Mouse (Mus musculus) midbrain, embryonic 15.5 days (tissue): ENCODE measurements around the gene Chrnb2. TPM values are rescaled to one million over a fixed set of nuclear protein-coding genes. Genes with fewer than 3 reads are reported as not detected.
"Not testable (repeated sequence)": the region's sequence is repeated elsewhere in the genome, so short reads cannot be mapped to it uniquely, and the experiment has no call there.

Source experiments
- ATAC-seq: fragments of 200-750 bp; cut with Nextera tagmentation; replicated peaks from 2 replicates; pipeline ENCODE4 v1.8.0; 2017; ENCODE audit warnings: moderate TSS enrichment
- H3K27ac ChIP-seq: fragments of 300-500 bp; sonication (generic); 2 replicates; pipeline ENCODE4 v1.5.1; 2015; ENCODE audit warnings: mild to moderate bottlenecking, inconsistent platforms
- H3K27me3 ChIP-seq: fragments of 300-500 bp; sonication (generic); replicated peaks from 2 replicates; pipeline ENCODE4 v1.6.1; 2015; ENCODE audit warnings: inconsistent platforms
- H3K36me3 ChIP-seq: fragments of 300-500 bp; sonication (generic); replicated peaks from 2 replicates; pipeline ENCODE4 v1.6.1; 2015; ENCODE audit warnings: inconsistent platforms
- H3K4me1 ChIP-seq: fragments of 300-500 bp; sonication (generic); 2 replicates; pipeline ENCODE4 v1.6.1; 2015; ENCODE audit warnings: inconsistent platforms
- H3K4me2 ChIP-seq: fragments of 300-500 bp; sonication (generic); 2 replicates; pipeline ENCODE4 v1.6.1; 2015; ENCODE audit warnings: inconsistent platforms, mild to moderate bottlenecking, moderate library complexity
- H3K4me3 ChIP-seq: fragments of 300-500 bp; sonication (generic); 2 replicates; pipeline ENCODE4 v1.5.1; 2015; ENCODE audit warnings: mild to moderate bottlenecking, inconsistent platforms
- H3K9ac ChIP-seq: fragments of 300-500 bp; sonication (generic); 2 replicates; pipeline ENCODE4 v1.6.1; 2015; ENCODE audit warnings: mild to moderate bottlenecking, inconsistent platforms
- H3K9me3 ChIP-seq: fragments of 300-500 bp; sonication (generic); 2 replicates; pipeline ENCODE4 v1.6.1; 2016; ENCODE audit warnings: inconsistent platforms
- WGBS: fragments of 180-500 bp; shearing (Covaris S2); methylation state at CpG from one replicate; pipeline ENCODE4 v1.1.7; 2015; ENCODE audit warnings: mixed read lengths; 5-methylcytosine and 5-hydroxymethylcytosine counted together
- polyA plus RNA-seq: library from polyadenylated mRNA; unstranded; fragments of >200 nt; fragmentation: Nextera tagmentation; extraction: Ambion mirVana; gene quantifications from 2 replicates; pipeline ENCODE4 v1.2.1, GENCODE M21; 2015

Gene Chrnb2
- 31.6 and 33.4 TPM in 2 replicates for polyA plus RNA-seq

GRCm38 (mm10) chr3:89764119-89764724, at the start of gene Chrnb2:
Gene Chrnb2 (minus strand): TSS chr3:89764632.
- H3K4me3 ChIP-seq, result peak within 1 kb of the TSS; percentile 85
- peak; percentile 86 for ATAC-seq
- H3K9me3 ChIP-seq, result no peaks in the 10 kb centered on the region
- H3K4me2 ChIP-seq, result peak within 1 kb of the TSS; percentile 74
- peak within 1 kb of the TSS; percentile 83 for H3K9ac ChIP-seq
- WGBS, result under 1% methylated on average over 36 of the region's 36 CpGs
- H3K27me3 ChIP-seq, result no peaks in the 10 kb centered on the region
- H3K36me3 ChIP-seq, result peaks cover 12% of the 10 kb centered on the region; the same call in 1 of the 2 replicates
- H3K27ac ChIP-seq, result peak within 1 kb of the TSS; percentile 94
- H3K4me1 ChIP-seq, result peaks cover 46% of the 10 kb centered on the region

- Histone ChIP-seq H3K27me3 (no peaks in the 10 kb centered on the region), H3K9ac (no peak overlapping the region), H3K27ac (no peak overlapping the region), H3K4me2 (no peak overlapping the region), H3K9me3 (no peaks in the 10 kb centered on the region), H3K36me3 (no peaks in the 10 kb centered on the region), H3K4me3 (no peak overlapping the region), H3K4me1 (no peaks in the 10 kb centered on the region)
- no peak for ATAC-seq
- 84% methylated on average over 7 of the region's 7 CpGs for WGBS
Measured at GRCm38 (mm10) chr3:89814051-89814450, 49.6 kb upstream of the Chrnb2 start.

GRCm38 (mm10) chr3:89812166-89812565, 47.7 kb upstream of the Chrnb2 start:
- Histone ChIP-seq H3K4me3 (no peak overlapping the region), H3K36me3 (no peaks in the 10 kb centered on the region), H3K9me3 (no peaks in the 10 kb centered on the region), H3K4me1 (no peaks in the 10 kb centered on the region), H3K4me2 (no peak overlapping the region), H3K27ac (no peak overlapping the region), H3K9ac (no peak overlapping the region), H3K27me3 (no peaks in the 10 kb centered on the region)
- ATAC-seq, result no peak
- 72% methylated on average over 3 of the region's 3 CpGs for WGBS

- ATAC-seq, result no peak
- H3K4me3 ChIP-seq, result no peak overlapping the region
Measured at GRCm38 (mm10) chr3:89810841-89811240, 46.4 kb upstream of the Chrnb2 start.

GRCm38 (mm10) chr3:89808638-89809037, 44.2 kb upstream of the Chrnb2 start:
- Histone ChIP-seq H3K9ac (no peak overlapping the region), H3K4me1 (no peaks in the 10 kb centered on the region)
- WGBS, result 61% methylated on average over 9 of the region's 9 CpGs

More at GRCm38 (mm10) chr3:89810841-89811240, 46.4 kb upstream of the Chrnb2 start:
- Histone ChIP-seq H3K36me3 (no peaks in the 10 kb centered on the region), H3K9ac (no peak overlapping the region), H3K9me3 (no peaks in the 10 kb centered on the region), H3K4me2 (no peak overlapping the region), H3K4me1 (no peaks in the 10 kb centered on the region), H3K27me3 (no peaks in the 10 kb centered on the region), H3K27ac (no peak overlapping the region)

GRCm38 (mm10) chr3:89807881-89808280, 43.4 kb upstream of the Chrnb2 start:
- WGBS, result 84% methylated on average over 5 of the region's 5 CpGs
- Histone ChIP-seq H3K27me3 (no peaks in the 10 kb centered on the region), H3K4me3 (no peak overlapping the region), H3K36me3 (no peaks in the 10 kb centered on the region), H3K9me3 (no peaks in the 10 kb centered on the region), H3K27ac (no peak overlapping the region), H3K4me1 (no peaks in the 10 kb centered on the region), H3K9ac (no peak overlapping the region), H3K4me2 (no peak overlapping the region)
- ATAC-seq, result no peak

More at GRCm38 (mm10) chr3:89808638-89809037, 44.2 kb upstream of the Chrnb2 start:
- no peaks in the 10 kb centered on the region for H3K9me3 ChIP-seq
- no peak for ATAC-seq
- H3K4me3 ChIP-seq, result no peak overlapping the region
- no peaks in the 10 kb centered on the region for H3K27me3 ChIP-seq
- H3K27ac ChIP-seq, result no peak overlapping the region
- H3K4me2 ChIP-seq, result no peak overlapping the region
- H3K36me3 ChIP-seq, result no peaks in the 10 kb centered on the region

GRCm38 (mm10) chr3:89807171-89807570, 42.7 kb upstream of the Chrnb2 start:
- Histone ChIP-seq H3K27me3 (no peaks in the 10 kb centered on the region), H3K4me1 (no peaks in the 10 kb centered on the region), H3K4me3 (no peak overlapping the region), H3K9ac (no peak overlapping the region), H3K27ac (no peak overlapping the region), H3K36me3 (no peaks in the 10 kb centered on the region), H3K9me3 (no peaks in the 10 kb centered on the region), H3K4me2 (no peak overlapping the region)
- 93% methylated on average over 3 of the region's 3 CpGs for WGBS
- ATAC-seq, result no peak

GRCm38 (mm10) chr3:89806751-89807150, 42.3 kb upstream of the Chrnb2 start:
- whole genome bisulfite sequencing, result 94% methylated on average over 2 of the region's 2 CpGs
- no peaks in the 10 kb centered on the region for H3K4me1 ChIP-seq
- no peaks in the 10 kb centered on the region for H3K9me3 ChIP-seq
- no peak overlapping the region for H3K4me3 ChIP-seq
- ATAC-seq, result no peak
- no peaks in the 10 kb centered on the region for H3K27me3 ChIP-seq
- no peak overlapping the region for H3K27ac ChIP-seq
- H3K36me3 ChIP-seq, result no peaks in the 10 kb centered on the region
- no peak overlapping the region for H3K4me2 ChIP-seq
- no peak overlapping the region for H3K9ac ChIP-seq

- no peaks in the 10 kb centered on the region for H3K9me3 ChIP-seq
- no peaks in the 10 kb centered on the region for H3K4me1 ChIP-seq
- H3K27ac ChIP-seq, result no peak overlapping the region
- WGBS, result 80% methylated on average over 4 of the region's 4 CpGs
- H3K9ac ChIP-seq, result no peak overlapping the region
- H3K27me3 ChIP-seq, result no peaks in the 10 kb centered on the region
- H3K4me2 ChIP-seq, result no peak overlapping the region
- no peaks in the 10 kb centered on the region for H3K36me3 ChIP-seq
- no peak overlapping the region for H3K4me3 ChIP-seq
- no peak for ATAC-seq
Measured at GRCm38 (mm10) chr3:89805179-89805578, 40.7 kb upstream of the Chrnb2 start.

- no peaks in the 10 kb centered on the region for H3K27me3 ChIP-seq
- no peaks in the 10 kb centered on the region for H3K9me3 ChIP-seq
- H3K27ac ChIP-seq, result no peak overlapping the region
- 73% methylated on average over 15 of the region's 15 CpGs for whole genome bisulfite sequencing
- H3K4me1 ChIP-seq, result no peaks in the 10 kb centered on the region
- H3K36me3 ChIP-seq, result no peaks in the 10 kb centered on the region
- no peak overlapping the region for H3K4me2 ChIP-seq
- ATAC-seq, result no peak
- no peak overlapping the region for H3K9ac ChIP-seq
- H3K4me3 ChIP-seq, result no peak overlapping the region
Measured at GRCm38 (mm10) chr3:89802876-89803275, 38.4 kb upstream of the Chrnb2 start.

- 52% methylated on average over 3 of the region's 3 CpGs for WGBS
- ATAC-seq, result no peak
- no peak overlapping the region for H3K4me2 ChIP-seq
Measured at GRCm38 (mm10) chr3:89801507-89801847, 37.0 kb upstream of the Chrnb2 start.

GRCm38 (mm10) chr3:89800774-89801506, 36.5 kb upstream of the Chrnb2 start:
- no peak overlapping the region for H3K9ac ChIP-seq
- no peak overlapping the region for H3K4me3 ChIP-seq
- H3K27ac ChIP-seq, result no peak overlapping the region
- no peaks in the 10 kb centered on the region for H3K36me3 ChIP-seq
- H3K4me2 ChIP-seq, result no peak overlapping the region
- no peaks in the 10 kb centered on the region for H3K4me1 ChIP-seq
- no peaks in the 10 kb centered on the region for H3K9me3 ChIP-seq
- WGBS, result 71% methylated on average over 5 of the region's 5 CpGs
- ATAC-seq, result no peak
- no peaks in the 10 kb centered on the region for H3K27me3 ChIP-seq

More at GRCm38 (mm10) chr3:89801507-89801847, 37.0 kb upstream of the Chrnb2 start:
- no peaks in the 10 kb centered on the region for H3K9me3 ChIP-seq
- no peak overlapping the region for H3K9ac ChIP-seq
- H3K27ac ChIP-seq, result no peak overlapping the region
- no peaks in the 10 kb centered on the region for H3K4me1 ChIP-seq
- no peaks in the 10 kb centered on the region for H3K27me3 ChIP-seq
- no peak overlapping the region for H3K4me3 ChIP-seq
- no peaks in the 10 kb centered on the region for H3K36me3 ChIP-seq

- not testable (repeated sequence) for H3K4me2 ChIP-seq, H3K4me3 ChIP-seq, H3K27ac ChIP-seq, H3K9ac ChIP-seq, H3K36me3 ChIP-seq, H3K4me1 ChIP-seq, H3K27me3 ChIP-seq, ATAC-seq, H3K9me3 ChIP-seq
- WGBS, result 35% methylated on average over 3 of the region's 3 CpGs
Measured at GRCm38 (mm10) chr3:89800078-89800477, 35.6 kb upstream of the Chrnb2 start.
